Mouse (Mus musculus): ENCODE results near the gene Hnrnpa1.
"Not testable (repeated sequence)": the region's sequence is repeated elsewhere in the genome, so short reads cannot be mapped to it uniquely, and the experiment has no call there.

The Hnrnpa1 gene

GRCm38 (mm10) chr15:103272419-103273279 lies 32.4 kb downstream of the Hnrnpa1 start, which contains the start of gene Copz1:
Gene Copz1, plus strand, starts transcription at chr15:103272714.
- peak; percentile 98 for DNase-seq (ENCODE audit: low read depth, low spot score)

GRCm38 (mm10) chr15:103275943-103276342 lies 35.7 kb downstream of the Hnrnpa1 start:
- DNase-seq (ENCODE audit: low read depth, low spot score), result not testable (repeated sequence)

GRCm38 (mm10) chr15:103277949-103278348 lies 37.7 kb downstream of the Hnrnpa1 start:
- no peak for DNase-seq (ENCODE audit: low read depth, low spot score)

- peak; percentile 74 for DNase-seq (ENCODE audit: low read depth, low spot score)
Measured at GRCm38 (mm10) chr15:103279750-103280149, 39.5 kb downstream of the Hnrnpa1 start.

GRCm38 (mm10) chr15:103280817-103281464 lies 40.7 kb downstream of the Hnrnpa1 start:
- DNase-seq (ENCODE audit: low read depth, low spot score), result peak; percentile 68

- DNase-seq (ENCODE audit: low read depth, low spot score), result no peak
Measured at GRCm38 (mm10) chr15:103281465-103282205, 41.4 kb downstream of the Hnrnpa1 start.

- DNase-seq (ENCODE audit: low read depth, low spot score), result peak; percentile 61
Measured at GRCm38 (mm10) chr15:103284066-103284465, 43.8 kb downstream of the Hnrnpa1 start.

GRCm38 (mm10) chr15:103284647-103285046 lies 44.4 kb downstream of the Hnrnpa1 start:
- no peak for DNase-seq (ENCODE audit: low read depth, low spot score)

- DNase-seq (ENCODE audit: low read depth, low spot score), result no peak
Measured at GRCm38 (mm10) chr15:103285778-103286417, 45.7 kb downstream of the Hnrnpa1 start.

GRCm38 (mm10) chr15:103289600-103289999 lies 49.4 kb downstream of the Hnrnpa1 start:
- DNase-seq (ENCODE audit: low read depth, low spot score), result no peak

- DNase-seq (ENCODE audit: low read depth, low spot score), result no peak
Measured at GRCm38 (mm10) chr15:103290417-103290816, 50.2 kb downstream of the Hnrnpa1 start.

- DNase-seq (ENCODE audit: low read depth, low spot score), result no peak
Measured at GRCm38 (mm10) chr15:103290843-103291242, 50.6 kb downstream of the Hnrnpa1 start.

GRCm38 (mm10) chr15:103292673-103293345 lies 52.6 kb downstream of the Hnrnpa1 start:
- no peak for DNase-seq (ENCODE audit: low read depth, low spot score)

GRCm38 (mm10) chr15:103293375-103293774 lies 53.1 kb downstream of the Hnrnpa1 start:
- DNase-seq (ENCODE audit: low read depth, low spot score), result no peak

GRCm38 (mm10) chr15:103294649-103295048 lies 54.4 kb downstream of the Hnrnpa1 start:
- DNase-seq (ENCODE audit: low read depth, low spot score), result no peak

GRCm38 (mm10) chr15:103295851-103296250 lies 55.6 kb downstream of the Hnrnpa1 start:
- no peak for DNase-seq (ENCODE audit: low read depth, low spot score)

Data from CD4-positive, CD25-positive, alpha-beta regulatory T cell, adult 2 months (primary cell).